ENCODE assay signal across 8 mouse cellular contexts in genomic region chr19:6502543-6503319, GRCm38 (mm10). TPM values are rescaled to one million over a fixed set of nuclear protein-coding genes. Genes with fewer than 3 reads are reported as not detected.
DNase-seq lines count a peak whose midpoint lies in the region; ATAC-seq and TF ChIP-seq lines count a peak whose summit lies in the region.

No protein-coding gene starts in this region.

- DNase-seq in layer of hippocampus, adult 2 months (ENCODE audit: low spot score in 2 of 2), result peak; percentile 48 to 75
- no peak for DNase-seq in layer of hippocampus, adult 11-12 months (ENCODE audit: low spot score)
- DNase-seq in adrenal gland, postnatal 36 days, result peak; percentile 77 to 81
- peak; percentile 82 for DNase-seq in forebrain, postnatal 0 days
- peak; percentile 92 for DNase-seq in intestine, embryonic 14.5 days (ENCODE audit: low spot score)
- peak; percentile 61 for DNase-seq in urinary bladder, postnatal 25 days (ENCODE audit: low spot score)

- TF ChIP-seq CTCF in layer of hippocampus, adult 2 months (conservative IDR thresholded peaks at IDR 0.05), result no peak
- no peak for TF ChIP-seq CTCF in forebrain, postnatal 0 days (IDR thresholded peaks at IDR 0.05; ENCODE audit: low read depth)

- H3K9me3 ChIP-seq in forebrain, postnatal 0 days (ENCODE audit: low read length), result no peaks in the 10 kb centered on the region
- no peaks in the 10 kb centered on the region for H3K9me3 ChIP-seq in intestine, embryonic 14.5 days (ENCODE audit: control insufficient read depth, low read length)
- H3K9me3 ChIP-seq in limb, embryonic 12.5 days, result no peaks in the 10 kb centered on the region
- H3K9me3 ChIP-seq in midbrain, embryonic 13.5 days, result no peaks in the 10 kb centered on the region

- H3K4me2 ChIP-seq in forebrain, postnatal 0 days (ENCODE audit: low read depth), result peak overlapping the region; percentile 86
- peak overlapping the region; percentile 65 for H3K4me2 ChIP-seq in intestine, embryonic 14.5 days (ENCODE audit: low read length)
- H3K4me2 ChIP-seq in limb, embryonic 12.5 days, result peak overlapping the region; percentile 68
- peak overlapping the region; percentile 94 for H3K4me2 ChIP-seq in midbrain, embryonic 13.5 days (replicated peaks)

- peak; percentile 75 for ATAC-seq in forebrain, postnatal 0 days
- peak; percentile 13; the same call in 1 of the 2 replicates for ATAC-seq in intestine, embryonic 14.5 days (replicated peaks; ENCODE audit: low FRiP score, low TSS enrichment, low read depth)
- 0 out of 2 replicates have a peak, but pooled peaks have one; percentile 11 for ATAC-seq in limb, embryonic 12.5 days (ENCODE audit: insufficient number of reproducible peaks, insufficient read depth, low FRiP score, low TSS enrichment, low read depth)
- ATAC-seq in midbrain, embryonic 13.5 days, result peak; percentile 59

- peak overlapping the region; percentile 89 for H3K4me3 ChIP-seq in layer of hippocampus, adult 2 months
- peak overlapping the region; percentile 80 for H3K4me3 ChIP-seq in forebrain, postnatal 0 days (ENCODE audit: low read depth, low read length)
- peak overlapping the region; percentile 32 for H3K4me3 ChIP-seq in intestine, embryonic 14.5 days (ENCODE audit: low read depth, low read length)
- peak overlapping the region; percentile 32 for H3K4me3 ChIP-seq in limb, embryonic 12.5 days (replicated peaks)
- peak overlapping the region; percentile 89 for H3K4me3 ChIP-seq in midbrain, embryonic 13.5 days (replicated peaks)

- 4% methylated on average over 20 of the region's 20 CpGs for WGBS in forebrain, postnatal 0 days
- 5% methylated on average over 20 of the region's 20 CpGs for WGBS in intestine, embryonic 14.5 days
- 4% methylated on average over 20 of the region's 20 CpGs for WGBS in limb, embryonic 12.5 days
- 4% methylated on average over 20 of the region's 20 CpGs for WGBS in midbrain, embryonic 13.5 days

- peaks cover 18% of the 10 kb centered on the region for H3K4me1 ChIP-seq in forebrain, postnatal 0 days (ENCODE audit: insufficient read depth)
- H3K4me1 ChIP-seq in intestine, embryonic 14.5 days (replicated peaks; ENCODE audit: control insufficient read depth, insufficient read depth, low read length), result peaks cover 20% of the 10 kb centered on the region
- H3K4me1 ChIP-seq in limb, embryonic 12.5 days (replicated peaks), result peaks cover 19% of the 10 kb centered on the region
- peaks cover 91% of the 10 kb centered on the region for H3K4me1 ChIP-seq in midbrain, embryonic 13.5 days (replicated peaks)

- H3K27ac ChIP-seq in layer of hippocampus, adult 2 months, result peak overlapping the region; percentile 95
- H3K27ac ChIP-seq in forebrain, postnatal 0 days (ENCODE audit: low read depth, low read length), result peak overlapping the region; percentile 93
- no peak overlapping the region for H3K27ac ChIP-seq in intestine, embryonic 14.5 days (ENCODE audit: low read depth)
- no peak overlapping the region for H3K27ac ChIP-seq in limb, embryonic 12.5 days
- H3K27ac ChIP-seq in midbrain, embryonic 13.5 days, result peak overlapping the region; percentile 96

- no peaks in the 10 kb centered on the region for H3K27me3 ChIP-seq in forebrain, postnatal 0 days (ENCODE audit: insufficient read depth, low read length)
- H3K27me3 ChIP-seq in intestine, embryonic 14.5 days (replicated peaks; ENCODE audit: control insufficient read depth, insufficient read depth, low read length), result peaks cover 63% of the 10 kb centered on the region
- peaks cover 100% of the 10 kb centered on the region for H3K27me3 ChIP-seq in limb, embryonic 12.5 days
- no peaks in the 10 kb centered on the region for H3K27me3 ChIP-seq in midbrain, embryonic 13.5 days

- H3K36me3 ChIP-seq in forebrain, postnatal 0 days (ENCODE audit: insufficient read depth), result peaks cover 30% of the 10 kb centered on the region
- H3K36me3 ChIP-seq in intestine, embryonic 14.5 days (ENCODE audit: control insufficient read depth, insufficient read depth, low read length), result no peaks in the 10 kb centered on the region
- no peaks in the 10 kb centered on the region for H3K36me3 ChIP-seq in limb, embryonic 12.5 days
- peaks cover 33% of the 10 kb centered on the region for H3K36me3 ChIP-seq in midbrain, embryonic 13.5 days

- peak overlapping the region; percentile 73 for H3K9ac ChIP-seq in forebrain, postnatal 0 days
- no peak overlapping the region for H3K9ac ChIP-seq in intestine, embryonic 14.5 days (ENCODE audit: low read length)
- no peak overlapping the region for H3K9ac ChIP-seq in limb, embryonic 12.5 days (replicated peaks)
- H3K9ac ChIP-seq in midbrain, embryonic 13.5 days (replicated peaks), result peak overlapping the region; percentile 81

RNA-seq across cellular contexts. Expression of gene Slc22a12, which starts 40.1 kb away (rescaled TPM):
- under 1 TPM; 0.20 to 0.37 TPM for total RNA-seq in layer of hippocampus, adult 2 months (2021)
- under 1 TPM in 1 of 2 experiments, not detected in 1; 0.20 TPM for total RNA-seq in adrenal gland, postnatal 36 days (2021)
- total RNA-seq in forebrain, postnatal 0 days (2014; rRNA removed), result not detected in 2 replicates
- 0.15 and 0.40 TPM in 2 replicates for polyA plus RNA-seq in forebrain, postnatal 0 days (2015; fragmentation: Nextera tagmentation; extraction: Ambion mirVana)
- polyA plus RNA-seq in intestine, embryonic 14.5 days (2014; fragmentation: Nextera tagmentation; extraction: Ambion mirVana), result not detected in 2 replicates
- polyA plus RNA-seq in limb, embryonic 12.5 days (2016; fragmentation: Nextera tagmentation; extraction: Ambion mirVana), result not detected in 2 replicates
- 0.19 TPM in 1 of 2 replicates, not detected in the other for polyA plus RNA-seq in midbrain, embryonic 13.5 days (2015; fragmentation: Nextera tagmentation; extraction: Ambion mirVana)

Comparison
In these comparisons a context has a peak if more than half of its experiments do, and no peak if none do; other contexts are left out.
1. H3K27ac ChIP-seq: peak in layer of hippocampus, adult 2 months (single experiment), forebrain, postnatal 0 days (single experiment) and midbrain, embryonic 13.5 days (single experiment); none in intestine, embryonic 14.5 days (single experiment) and limb, embryonic 12.5 days (single experiment).
2. H3K4me3 ChIP-seq: peak in every context shown above with its lines; median percentile 89 in layer of hippocampus, adult 2 months; 89 in midbrain, embryonic 13.5 days; 80 in forebrain, postnatal 0 days; 32 in intestine, embryonic 14.5 days; 32 in limb, embryonic 12.5 days.
3. ATAC-seq: peak in every context shown above with its lines; median percentile 75 in forebrain, postnatal 0 days; 59 in midbrain, embryonic 13.5 days; 13 in intestine, embryonic 14.5 days; 11 in limb, embryonic 12.5 days.
4. H3K9ac ChIP-seq: peak in forebrain, postnatal 0 days (single experiment) and midbrain, embryonic 13.5 days (single experiment); none in intestine, embryonic 14.5 days (single experiment) and limb, embryonic 12.5 days (single experiment).
5. Peak in every context shown above with its lines, with median percentiles within 50 percentile points of each other: H3K4me2 ChIP-seq.